Mouse (Mus musculus): ENCODE measurements around the gene Tmem198b. TPM values are rescaled to one million over a fixed set of nuclear protein-coding genes. Genes with fewer than 3 reads are reported as not detected.

The Tmem198b gene
- polyA plus RNA-seq, 1 experiment from 2014 or later = 15.9 TPM

Other genes with a start within 250 kb of the Tmem198b start
- gene Pa2g4, start 238.4 kb downstream of the Tmem198b start, polyA plus RNA-seq (2014; fragmentation: Nextera tagmentation; extraction: Ambion mirVana) = 237 and 254 TPM in 2 replicates
- 5.1 and 11.8 TPM in 2 replicates for gene Erbb3, start 214.7 kb downstream of the Tmem198b start, polyA plus RNA-seq (2014; fragmentation: Nextera tagmentation; extraction: Ambion mirVana)
- gene Rps26, start 177.6 kb downstream of the Tmem198b start, polyA plus RNA-seq (2014; fragmentation: Nextera tagmentation; extraction: Ambion mirVana) = 1,019 and 1,352 TPM in 2 replicates
- gene Ikzf4, start 158.4 kb downstream of the Tmem198b start, polyA plus RNA-seq (2014; fragmentation: Nextera tagmentation; extraction: Ambion mirVana) = 1.8 and 2.8 TPM in 2 replicates
- 6.8 and 10.1 TPM in 2 replicates for gene Suox, start 130.3 kb downstream of the Tmem198b start, polyA plus RNA-seq (2014; fragmentation: Nextera tagmentation; extraction: Ambion mirVana)
- gene Rab5b, start 108.1 kb downstream of the Tmem198b start, polyA plus RNA-seq (2014; fragmentation: Nextera tagmentation; extraction: Ambion mirVana) = 34.9 and 54.6 TPM in 2 replicates
- gene Pmel, start 100.2 kb downstream of the Tmem198b start, polyA plus RNA-seq (2014; fragmentation: Nextera tagmentation; extraction: Ambion mirVana) = 1.0 and 2.6 TPM in 2 replicates
- 98.1 and 103 TPM in 2 replicates for gene Cdk2, start 99.3 kb downstream of the Tmem198b start, polyA plus RNA-seq (2014; fragmentation: Nextera tagmentation; extraction: Ambion mirVana)
- gene Dgka, start 59.5 kb downstream of the Tmem198b start, polyA plus RNA-seq (2014; fragmentation: Nextera tagmentation; extraction: Ambion mirVana) = 4.1 and 4.7 TPM in 2 replicates
- 41.3 and 55.4 TPM in 2 replicates for gene Pym1, start 56.5 kb downstream of the Tmem198b start, polyA plus RNA-seq (2014; fragmentation: Nextera tagmentation; extraction: Ambion mirVana)
- 0.24 and 0.60 TPM in 2 replicates for gene Mmp19, start 13.5 kb downstream of the Tmem198b start, polyA plus RNA-seq (2014; fragmentation: Nextera tagmentation; extraction: Ambion mirVana)
- gene Dnajc14, start 308 bp downstream of the Tmem198b start, polyA plus RNA-seq (2014; fragmentation: Nextera tagmentation; extraction: Ambion mirVana) = 25.8 and 36.9 TPM in 2 replicates
- 219 and 284 TPM in 2 replicates for gene Sarnp, start 13.0 kb upstream of the Tmem198b start, polyA plus RNA-seq (2014; fragmentation: Nextera tagmentation; extraction: Ambion mirVana)
- gene Ormdl2, start 17.3 kb upstream of the Tmem198b start, polyA plus RNA-seq (2014; fragmentation: Nextera tagmentation; extraction: Ambion mirVana) = 86.6 and 106 TPM in 2 replicates
- 7.2 and 8.7 TPM in 2 replicates for gene Gdf11, start 87.3 kb upstream of the Tmem198b start, polyA plus RNA-seq (2014; fragmentation: Nextera tagmentation; extraction: Ambion mirVana)
- 479 and 521 TPM in 2 replicates for gene Cd63, start 96.6 kb upstream of the Tmem198b start, polyA plus RNA-seq (2014; fragmentation: Nextera tagmentation; extraction: Ambion mirVana)
- 14.5 and 15.7 TPM in 2 replicates for gene Rdh5, start 118.5 kb upstream of the Tmem198b start, polyA plus RNA-seq (2014; fragmentation: Nextera tagmentation; extraction: Ambion mirVana)
- 219 and 258 TPM in 2 replicates for gene Bloc1s1, start 119.7 kb upstream of the Tmem198b start, polyA plus RNA-seq (2014; fragmentation: Nextera tagmentation; extraction: Ambion mirVana)
- 0.77 and 1.3 TPM in 2 replicates for gene Itga7, start 129.4 kb upstream of the Tmem198b start, polyA plus RNA-seq (2014; fragmentation: Nextera tagmentation; extraction: Ambion mirVana)
- 0.21 and 1.4 TPM in 2 replicates for gene Mettl7b, start 156.6 kb upstream of the Tmem198b start, polyA plus RNA-seq (2014; fragmentation: Nextera tagmentation; extraction: Ambion mirVana)
- not detected in 2 replicates for gene Olfr9, start 185.1 kb upstream of the Tmem198b start, polyA plus RNA-seq (2014; fragmentation: Nextera tagmentation; extraction: Ambion mirVana)
- gene Olfr763, start 206.4 kb upstream of the Tmem198b start, polyA plus RNA-seq (2014; fragmentation: Nextera tagmentation; extraction: Ambion mirVana) = not detected in 2 replicates
- gene Olfr764-ps1, start 235.5 kb upstream of the Tmem198b start, polyA plus RNA-seq (2014; fragmentation: Nextera tagmentation; extraction: Ambion mirVana) = not detected in 2 replicates
- gene Olfr765, start 245.6 kb upstream of the Tmem198b start, polyA plus RNA-seq (2014; fragmentation: Nextera tagmentation; extraction: Ambion mirVana) = not detected in 2 replicates

All from kidney, embryonic 14.5 days (tissue).